Mouse (Mus musculus) lung, postnatal 0 days (tissue): ENCODE data around the gene Mip. TPM values are rescaled to one million over a fixed set of nuclear protein-coding genes. Genes with fewer than 3 reads are reported as not detected.
"Not testable (repeated sequence)": the region's sequence is repeated elsewhere in the genome, so short reads cannot be mapped to it uniquely, and the experiment has no call there.

ENCODE experiments used
- ATAC-seq: fragments of 200-750 bp; cut with Nextera tagmentation; 2 replicates; pipeline ENCODE4 v1.8.0; 2017; ENCODE audit warnings: moderate library complexity
- DNase-seq: peaks from one replicate; pipeline ENCODE4 v3.0.0-alpha.2; 2016; ENCODE audit warnings: low spot score
- H3K27ac ChIP-seq: fragments of 300-500 bp; sonication (generic); 2 replicates; pipeline ENCODE4 v1.5.1; 2014; ENCODE audit warnings: antibody characterized with exemption, mild to moderate bottlenecking, low read length, mixed read lengths
- H3K27me3 ChIP-seq: fragments of 300-500 bp; sonication (generic); replicated peaks from 2 replicates; pipeline ENCODE4 v1.6.1; 2014; ENCODE audit warnings: low read length, mixed read lengths; ENCODE audit not compliant: insufficient read depth
- H3K36me3 ChIP-seq: fragments of 300-500 bp; sonication (generic); 2 replicates; pipeline ENCODE4 v1.6.1; 2014; ENCODE audit warnings: low read length, mixed read lengths; ENCODE audit not compliant: insufficient read depth
- H3K4me1 ChIP-seq: fragments of 300-500 bp; sonication (generic); 2 replicates; pipeline ENCODE4 v1.6.1; 2014; ENCODE audit warnings: antibody characterized with exemption, low read depth, low read length, mixed read lengths; ENCODE audit not compliant: insufficient read depth
- H3K4me2 ChIP-seq: fragments of 300-500 bp; sonication (generic); replicated peaks from 2 replicates; pipeline ENCODE4 v1.6.1; 2014; ENCODE audit warnings: low read depth, mild to moderate bottlenecking, low read length, moderate library complexity, mixed read lengths
- H3K4me3 ChIP-seq: fragments of 300-500 bp; sonication (generic); 2 replicates; pipeline ENCODE4 v1.5.1; 2014; ENCODE audit warnings: low read depth, low read length
- H3K9ac ChIP-seq: fragments of 300-500 bp; sonication (generic); replicated peaks from 2 replicates; pipeline ENCODE4 v1.6.1; 2014; ENCODE audit warnings: low read depth, mild to moderate bottlenecking
- H3K9me3 ChIP-seq: fragments of 300-500 bp; sonication (generic); 2 replicates; pipeline ENCODE4 v1.6.1; 2016; ENCODE audit warnings: low read length, mixed read lengths
- CTCF ChIP-seq: IDR thresholded peaks from 2 replicates; pipeline ENCODE4 v1.5.1; 2016; ENCODE audit warnings: antibody characterized with exemption, mild to moderate bottlenecking
- EP300 ChIP-seq: IDR thresholded peaks from 2 replicates; pipeline ENCODE4 v1.6.1; 2016; ENCODE audit warnings: antibody characterized with exemption, mild to moderate bottlenecking, control low read depth
- WGBS: fragments of 180-500 bp; shearing (Covaris S2); extraction: QIAGEN DNeasy Blood & Tissue Kit; methylation state at CpG from one replicate; pipeline ENCODE4 v1.1.7; 2014; 5-methylcytosine and 5-hydroxymethylcytosine counted together
- polyA plus RNA-seq: library from polyadenylated mRNA; unstranded; fragments of >200 nt; fragmentation: Nextera tagmentation; extraction: Ambion mirVana; gene quantifications from 2 replicates; pipeline ENCODE4 v1.2.1, GENCODE M21; 2015

The Mip gene
- polyA plus RNA-seq, 1 experiment from 2014 or later: not detected

- Histone ChIP-seq H3K4me2 (no peak within 1 kb of the TSS), H3K4me3 (no peak within 1 kb of the TSS), H3K9ac (no peak within 1 kb of the TSS), H3K27ac (peak within 1 kb of the TSS; percentile 26; the same call in 1 of the 2 replicates), H3K4me1 (no peaks in the 10 kb centered on the region), H3K9me3 (no peaks in the 10 kb centered on the region), H3K36me3 (peaks cover 6% of the 10 kb centered on the region), H3K27me3 (no peaks in the 10 kb centered on the region)
- TF ChIP-seq EP300 (no peak), CTCF (no peak)
- 0 out of 2 replicates have a peak, but pooled peaks have one; percentile 23 for ATAC-seq
- 68% methylated on average over 4 of the region's 4 CpGs for WGBS
- DNase-seq: peak; percentile 54
Observed at GRCm38 (mm10) chr10:128253677-128254255, 28.1 kb downstream of the Mip start, which contains the start of gene Apon. TSS of gene Apon (plus strand) at chr10:128254096.

- no peak overlapping the region for H3K9ac ChIP-seq
- DNase-seq (no peak), ATAC-seq (no peak)
- H3K4me2 ChIP-seq: no peak overlapping the region
- WGBS: 79% methylated on average over 8 of the region's 8 CpGs
- H3K4me1 ChIP-seq: no peaks in the 10 kb centered on the region
- TF ChIP-seq CTCF (no peak), EP300 (no peak)
- no peaks in the 10 kb centered on the region for H3K9me3 ChIP-seq
- H3K27me3 ChIP-seq: no peaks in the 10 kb centered on the region
- H3K4me3 ChIP-seq: no peak overlapping the region
- H3K36me3 ChIP-seq: no peaks in the 10 kb centered on the region; the same call in 1 of the 2 replicates
- H3K27ac ChIP-seq: no peak overlapping the region
Observed at GRCm38 (mm10) chr10:128255925-128256324, 30.3 kb downstream of the Mip start.

DNA sequence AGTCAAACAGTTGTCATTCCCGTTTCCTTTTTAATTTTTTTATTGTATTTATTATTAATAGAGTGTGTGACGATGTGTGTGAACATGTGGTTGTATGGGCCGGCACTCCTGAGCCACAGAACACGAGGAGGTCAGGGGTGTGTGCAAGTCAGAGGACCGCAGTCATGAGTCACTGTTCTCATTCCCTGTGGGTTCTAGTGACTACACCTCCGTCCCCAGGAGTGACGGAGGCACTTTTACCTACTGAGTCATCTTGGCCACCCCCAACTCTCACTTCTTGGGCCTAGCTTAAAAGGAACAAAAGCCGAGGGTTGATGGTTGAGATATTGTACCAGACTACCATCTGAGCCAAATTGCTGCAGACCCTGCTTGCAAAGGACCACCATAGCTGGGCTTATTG, 30.7 kb downstream of the Mip start:
- no peaks in the 10 kb centered on the region for H3K27me3 ChIP-seq
- H3K4me2 ChIP-seq: no peak overlapping the region
- DNase-seq (no peak), ATAC-seq (no peak)
- H3K9me3 ChIP-seq: no peaks in the 10 kb centered on the region
- no peak overlapping the region for H3K4me3 ChIP-seq
- no peak overlapping the region for H3K27ac ChIP-seq
- H3K4me1 ChIP-seq: no peaks in the 10 kb centered on the region
- WGBS: 73% methylated on average over 8 of the region's 8 CpGs
- no peak overlapping the region for H3K9ac ChIP-seq
- TF ChIP-seq CTCF: no peak
- no peaks in the 10 kb centered on the region; the same call in 1 of the 2 replicates for H3K36me3 ChIP-seq

DNA sequence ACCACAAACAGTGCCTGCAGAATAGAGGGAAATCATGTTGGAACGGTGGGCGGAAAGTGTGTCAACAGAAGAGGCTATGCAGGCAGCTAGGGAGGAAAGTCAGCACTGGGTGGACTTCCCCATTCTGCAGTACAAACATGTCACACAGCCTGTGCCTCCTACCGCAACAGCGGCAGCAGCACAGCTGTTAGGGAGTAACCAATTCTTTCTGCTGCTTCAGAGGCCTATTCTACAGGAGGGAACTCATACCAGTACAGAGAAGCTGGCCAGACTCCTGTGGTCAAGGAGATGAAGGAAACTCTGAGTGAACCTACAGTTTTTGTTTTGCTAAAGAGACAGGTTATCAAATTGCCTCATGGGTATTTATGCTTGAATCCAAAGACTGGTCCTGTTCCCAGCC, 33.3 kb downstream of the Mip start:
- no peaks in the 10 kb centered on the region for H3K36me3 ChIP-seq
- DNase-seq (no peak), ATAC-seq (no peak)
- 73% methylated on average over 4 of the region's 4 CpGs for WGBS
- H3K9ac ChIP-seq: no peak overlapping the region
- no peak overlapping the region for H3K4me3 ChIP-seq
- H3K4me2 ChIP-seq: no peak overlapping the region
- H3K4me1 ChIP-seq: no peaks in the 10 kb centered on the region
- H3K27ac ChIP-seq: no peak overlapping the region
- H3K9me3 ChIP-seq: no peaks in the 10 kb centered on the region
- no peak for TF ChIP-seq CTCF
- TF ChIP-seq EP300: no peak
- no peaks in the 10 kb centered on the region for H3K27me3 ChIP-seq

GRCm38 (mm10) chr10:128259946-128260345, 34.3 kb downstream of the Mip start:
- H3K36me3 ChIP-seq: no peaks in the 10 kb centered on the region
- ATAC-seq (no peak), DNase-seq (no peak)
- H3K9ac ChIP-seq: no peak overlapping the region
- no peaks in the 10 kb centered on the region for H3K27me3 ChIP-seq
- no peak overlapping the region for H3K4me2 ChIP-seq
- no peak overlapping the region for H3K4me3 ChIP-seq
- H3K27ac ChIP-seq: no peak overlapping the region
- TF ChIP-seq CTCF (no peak), EP300 (no peak)
- H3K4me1 ChIP-seq: no peaks in the 10 kb centered on the region
- H3K9me3 ChIP-seq: no peaks in the 10 kb centered on the region
- 72% methylated on average over 5 of the region's 5 CpGs for WGBS

DNA sequence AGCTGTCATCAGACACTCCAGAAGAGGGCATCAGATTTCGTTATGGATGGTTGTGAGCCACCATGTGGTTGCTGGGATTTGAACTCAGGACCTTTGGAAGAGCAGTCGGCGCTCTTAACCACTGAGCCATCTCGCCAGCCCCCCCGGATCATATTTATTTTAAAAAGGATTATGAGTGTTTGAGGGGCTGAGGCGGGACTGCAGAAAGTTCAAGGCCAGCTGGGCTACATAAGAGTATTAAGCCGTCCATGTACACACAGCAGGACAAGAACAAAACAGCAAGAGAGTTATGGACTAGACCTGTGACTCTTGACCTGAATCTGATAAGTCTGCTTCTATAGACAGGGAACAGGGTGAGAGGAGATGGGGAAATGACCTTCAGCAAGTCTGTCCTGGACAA, 34.7 kb downstream of the Mip start:
- not testable (repeated sequence) for H3K9me3 ChIP-seq

DNA sequence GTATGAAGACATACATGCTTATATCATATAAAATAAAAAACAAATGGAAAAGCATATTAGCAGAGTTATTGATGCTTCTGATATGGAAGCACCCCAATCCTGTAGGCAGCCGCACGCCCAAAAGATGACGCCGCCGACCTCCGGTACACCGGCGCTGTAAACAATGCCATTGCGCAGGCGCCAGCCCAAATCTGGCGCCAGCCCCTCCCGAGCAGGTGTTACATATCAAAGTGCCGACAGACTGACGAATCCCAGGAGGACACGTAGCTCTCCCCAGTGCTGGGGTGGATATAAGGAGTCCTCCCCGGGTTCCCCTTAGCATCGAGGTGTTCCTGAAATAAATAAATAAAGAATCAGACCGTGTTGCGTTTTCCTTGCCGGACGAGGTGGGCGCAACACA, 36.7 kb downstream of the Mip start:
- no peak overlapping the region for H3K27ac ChIP-seq
- 66% methylated on average over 22 of the region's 22 CpGs for WGBS
- H3K9ac ChIP-seq: no peak overlapping the region
- H3K9me3 ChIP-seq: no peaks in the 10 kb centered on the region
- ATAC-seq (no peak), DNase-seq (no peak)
- no peaks in the 10 kb centered on the region for H3K4me1 ChIP-seq
- H3K36me3 ChIP-seq: no peaks in the 10 kb centered on the region
- TF ChIP-seq CTCF: no peak
- H3K4me3 ChIP-seq: no peak overlapping the region
- H3K4me2 ChIP-seq: no peak overlapping the region
- H3K27me3 ChIP-seq: no peaks in the 10 kb centered on the region

More for the DNA sequence above, 34.7 kb downstream of the Mip start:
- H3K36me3 ChIP-seq, DNase-seq, H3K27ac ChIP-seq, ATAC-seq, H3K27me3 ChIP-seq, H3K4me2 ChIP-seq, H3K9ac ChIP-seq, H3K4me3 ChIP-seq, H3K4me1 ChIP-seq: not testable (repeated sequence)
- WGBS: 67% methylated on average over 7 of the region's 7 CpGs
